Mouse (Mus musculus) stomach, embryonic 16.5 days (tissue): ENCODE measurements around the gene Efcab10. TPM values are rescaled to one million over a fixed set of nuclear protein-coding genes. Genes with fewer than 3 reads are reported as not detected.

Experiments
- ATAC-seq: fragments of 200-750 bp; cut with Nextera tagmentation; 2 replicates; pipeline ENCODE4 v1.8.0; 2017; ENCODE audit warnings: moderate number of reproducible peaks, moderate TSS enrichment; ENCODE audit not compliant: insufficient read depth, low FRiP score
- H3K27ac ChIP-seq: fragments of 300-500 bp; sonication (generic); 2 replicates; pipeline ENCODE4 v1.5.1; 2014; ENCODE audit warnings: low read length
- H3K27me3 ChIP-seq: fragments of 300-500 bp; sonication (generic); 2 replicates; pipeline ENCODE4 v1.6.1; 2014; ENCODE audit warnings: low read length, control low read depth, mixed read lengths; ENCODE audit not compliant: control insufficient read depth, insufficient read depth
- H3K36me3 ChIP-seq: fragments of 300-500 bp; sonication (generic); 2 replicates; pipeline ENCODE4 v1.6.1; 2014; ENCODE audit warnings: low read length; ENCODE audit not compliant: control insufficient read depth, insufficient read depth
- H3K4me1 ChIP-seq: fragments of 300-500 bp; sonication (generic); 2 replicates; pipeline ENCODE4 v1.6.1; 2014; ENCODE audit warnings: low read length, control low read depth, mixed read lengths; ENCODE audit not compliant: control insufficient read depth, insufficient read depth
- H3K4me2 ChIP-seq: fragments of 300-500 bp; sonication (generic); 2 replicates; pipeline ENCODE4 v1.6.1; 2014; ENCODE audit warnings: low read depth, low read length, mixed read lengths
- H3K4me3 ChIP-seq: fragments of 300-500 bp; sonication (generic); replicated peaks from 2 replicates; pipeline ENCODE4 v1.5.1; 2014; ENCODE audit warnings: mild to moderate bottlenecking, low read length
- H3K9ac ChIP-seq: fragments of 300-500 bp; sonication (generic); 2 replicates; pipeline ENCODE4 v1.6.1; 2014; ENCODE audit warnings: low read length
- H3K9me3 ChIP-seq: fragments of 300-500 bp; sonication (generic); replicated peaks from 2 replicates; pipeline ENCODE4 v1.6.1; 2016; ENCODE audit warnings: low read length, control low read depth; ENCODE audit not compliant: control insufficient read depth
- whole genome bisulfite sequencing: fragments of 180-500 bp; shearing (Covaris S2); extraction: QIAGEN DNeasy Blood & Tissue Kit; methylation state at CpG from one replicate; pipeline ENCODE4 v1.1.7; 2014; 5-methylcytosine and 5-hydroxymethylcytosine counted together
- polyA plus RNA-seq: library from polyadenylated mRNA; unstranded; fragments of >200 nt; fragmentation: Nextera tagmentation; extraction: Ambion mirVana; gene quantifications from 2 replicates; pipeline ENCODE4 v1.2.1, GENCODE M21; 2015

Efcab10 gene
- polyA plus RNA-seq, 1 experiment from 2014 or later = 0.28 TPM

GRCm38 (mm10) chr12:33411580-33412151 lies 17.0 kb downstream of the Efcab10 start:
- Histone ChIP-seq H3K4me1 (no peaks in the 10 kb centered on the region), H3K27me3 (no peaks in the 10 kb centered on the region), H3K9me3 (no peaks in the 10 kb centered on the region), H3K4me3 (no peak overlapping the region), H3K27ac (no peak overlapping the region), H3K4me2 (no peak overlapping the region), H3K36me3 (no peaks in the 10 kb centered on the region), H3K9ac (no peak overlapping the region)
- ATAC-seq = no peak
- 47% methylated on average over 6 of the region's 6 CpGs for WGBS

- Histone ChIP-seq H3K9me3 (no peaks in the 10 kb centered on the region), H3K4me1 (no peaks in the 10 kb centered on the region), H3K27ac (no peak overlapping the region), H3K4me3 (no peak overlapping the region), H3K27me3 (no peaks in the 10 kb centered on the region), H3K9ac (no peak overlapping the region), H3K36me3 (no peaks in the 10 kb centered on the region), H3K4me2 (no peak overlapping the region)
- WGBS = 29% methylated on average over 3 of the region's 3 CpGs
- ATAC-seq = no peak
Measured at GRCm38 (mm10) chr12:33424329-33424728, 29.7 kb downstream of the Efcab10 start.

- WGBS = 38% methylated on average over 3 of the region's 3 CpGs
- no peaks in the 10 kb centered on the region for H3K36me3 ChIP-seq
- no peak for ATAC-seq
- no peak overlapping the region for H3K4me3 ChIP-seq
- H3K27ac ChIP-seq = no peak overlapping the region
- H3K27me3 ChIP-seq = no peaks in the 10 kb centered on the region
- no peak overlapping the region for H3K4me2 ChIP-seq
- H3K4me1 ChIP-seq = peaks cover 4% of the 10 kb centered on the region
- no peaks in the 10 kb centered on the region for H3K9me3 ChIP-seq
- no peak overlapping the region for H3K9ac ChIP-seq
Measured at GRCm38 (mm10) chr12:33427293-33427692, 32.6 kb downstream of the Efcab10 start.

- no peak for ATAC-seq
- Histone ChIP-seq H3K9me3 (no peaks in the 10 kb centered on the region), H3K9ac (no peak overlapping the region), H3K4me2 (no peak overlapping the region), H3K4me1 (peaks cover 4% of the 10 kb centered on the region), H3K4me3 (no peak overlapping the region), H3K36me3 (no peaks in the 10 kb centered on the region), H3K27ac (no peak overlapping the region), H3K27me3 (no peaks in the 10 kb centered on the region)
- 73% methylated on average over 2 of the region's 2 CpGs for WGBS
Measured at GRCm38 (mm10) chr12:33427726-33428125, 33.1 kb downstream of the Efcab10 start.

- peaks cover 4% of the 10 kb centered on the region for H3K4me1 ChIP-seq
- ATAC-seq = peak; percentile 96
- H3K27me3 ChIP-seq = no peaks in the 10 kb centered on the region
Measured at GRCm38 (mm10) chr12:33429387-33430160, 34.9 kb downstream of the Efcab10 start, which contains the start of gene Twistnb. Gene Twistnb, plus strand, starts transcription at chr12:33429635.

GRCm38 (mm10) chr12:33433812-33434211 lies 39.2 kb downstream of the Efcab10 start:
- H3K27me3 ChIP-seq = no peaks in the 10 kb centered on the region

More at GRCm38 (mm10) chr12:33429387-33430160, 34.9 kb downstream of the Efcab10 start, which contains the start of gene Twistnb:
- Histone ChIP-seq H3K4me3 (peak within 1 kb of the TSS; percentile 95), H3K27ac (peak within 1 kb of the TSS; percentile 74), H3K9me3 (no peaks in the 10 kb centered on the region), H3K36me3 (no peaks in the 10 kb centered on the region), H3K9ac (peak within 1 kb of the TSS; percentile 93), H3K4me2 (peak within 1 kb of the TSS; percentile 72)
- under 1% methylated on average over 66 of the region's 66 CpGs for WGBS

GRCm38 (mm10) chr12:33434758-33435157 lies 40.1 kb downstream of the Efcab10 start:
- no peak for ATAC-seq
- 97% methylated on average over 4 of the region's 4 CpGs for WGBS
- H3K9me3 ChIP-seq = no peaks in the 10 kb centered on the region
- no peaks in the 10 kb centered on the region for H3K36me3 ChIP-seq
- H3K9ac ChIP-seq = no peak overlapping the region
- no peaks in the 10 kb centered on the region for H3K27me3 ChIP-seq
- H3K27ac ChIP-seq = no peak overlapping the region
- H3K4me2 ChIP-seq = no peak overlapping the region
- H3K4me3 ChIP-seq = no peak overlapping the region
- H3K4me1 ChIP-seq = peaks cover 4% of the 10 kb centered on the region

More at GRCm38 (mm10) chr12:33433812-33434211, 39.2 kb downstream of the Efcab10 start:
- H3K4me1 ChIP-seq = peaks cover 4% of the 10 kb centered on the region
- no peak overlapping the region for H3K4me3 ChIP-seq
- H3K36me3 ChIP-seq = no peaks in the 10 kb centered on the region
- ATAC-seq = no peak
- no peak overlapping the region for H3K27ac ChIP-seq
- WGBS = 69% methylated on average over 9 of the region's 9 CpGs
- H3K9ac ChIP-seq = no peak overlapping the region
- no peak overlapping the region for H3K4me2 ChIP-seq
- H3K9me3 ChIP-seq = no peaks in the 10 kb centered on the region

Other genes with a start within 250 kb of the Efcab10 start
- 12.4 and 13.3 TPM in 2 replicates for gene Atxn7l1, start 247.2 kb upstream of the Efcab10 start, polyA plus RNA-seq
- 34.5 and 43.0 TPM in 2 replicates for gene Twistnb, start 34.8 kb downstream of the Efcab10 start, polyA plus RNA-seq